Mouse (Mus musculus): ENCODE measurements at regions not wholly inside any gene's neighbourhood (a gene's known extent, or its start where the extent isn't known, plus 50 kb on each side); places are given as distances from the start of the nearest gene placed in this dataset.
"Not testable (repeated sequence)": the region's sequence is repeated elsewhere in the genome, so short reads cannot be mapped to it uniquely, and the experiment has no call there.

GRCm38 (mm10) chr15:16909396-16909795 lies 180.8 kb downstream of the Cdh9 start:
- Histone ChIP-seq H3K4me2 (replicated peaks) (no peak overlapping the region), H3K36me3 (no peaks in the 10 kb centered on the region), H3K9me3 (0 out of 2 replicates have a peak, but pooled peaks cover 2% of the 10 kb centered on the region), H3K27ac (replicated peaks) (no peak overlapping the region), H3K9ac (replicated peaks) (no peak overlapping the region), H3K27me3 (no peaks in the 10 kb centered on the region), H3K4me1 (no peaks in the 10 kb centered on the region), H3K4me3 (no peak overlapping the region)
- 61% methylated on average over 1 of the region's 1 CpGs for WGBS
- no peak for ATAC-seq (replicated peaks)

- H3K4me2 ChIP-seq (replicated peaks); H3K27ac ChIP-seq (replicated peaks); H3K9ac ChIP-seq (replicated peaks); H3K27me3 ChIP-seq; H3K36me3 ChIP-seq; H3K4me1 ChIP-seq; ATAC-seq (replicated peaks); H3K9me3 ChIP-seq; H3K4me3 ChIP-seq: not testable (repeated sequence)
- 63% methylated on average over 3 of the region's 3 CpGs for WGBS
These were observed 181.4 kb downstream of the Cdh9 start for GRCm38 (mm10) chr15:16909941-16910340.

- no peak overlapping the region for H3K9ac ChIP-seq (replicated peaks)
- no peaks in the 10 kb centered on the region for H3K27me3 ChIP-seq
- no peak overlapping the region for H3K4me3 ChIP-seq
- H3K4me1 ChIP-seq, result no peaks in the 10 kb centered on the region
- WGBS, result 52% methylated on average over 2 of the region's 2 CpGs
- 0 out of 2 replicates have a peak, but pooled peaks cover 2% of the 10 kb centered on the region for H3K9me3 ChIP-seq
- no peak overlapping the region for H3K4me2 ChIP-seq (replicated peaks)
- ATAC-seq (replicated peaks), result no peak
- H3K36me3 ChIP-seq, result no peaks in the 10 kb centered on the region
- H3K27ac ChIP-seq (replicated peaks), result no peak overlapping the region
These were observed 186.5 kb downstream of the Cdh9 start for GRCm38 (mm10) chr15:16914966-16915569.

GRCm38 (mm10) chr15:16923246-16923645 lies 194.7 kb downstream of the Cdh9 start:
- Histone ChIP-seq H3K9me3 (no peaks in the 10 kb centered on the region), H3K36me3 (no peaks in the 10 kb centered on the region), H3K4me3 (no peak overlapping the region), H3K27me3 (no peaks in the 10 kb centered on the region), H3K4me1 (0 out of 2 replicates have a peak, but pooled peaks cover 2% of the 10 kb centered on the region), H3K9ac (replicated peaks) (no peak overlapping the region), H3K27ac (replicated peaks) (no peak overlapping the region), H3K4me2 (replicated peaks) (no peak overlapping the region)
- 73% methylated on average over 1 of the region's 1 CpGs for WGBS
- ATAC-seq (replicated peaks), result no peak

GRCm38 (mm10) chr15:16933137-16933677 lies 204.7 kb downstream of the Cdh9 start:
- H3K9ac ChIP-seq (replicated peaks), result no peak overlapping the region
- no peaks in the 10 kb centered on the region for H3K4me1 ChIP-seq
- ATAC-seq (replicated peaks), result no peak
- H3K4me2 ChIP-seq (replicated peaks), result no peak overlapping the region
- 86% methylated on average over 2 of the region's 2 CpGs for WGBS
- H3K27me3 ChIP-seq, result no peaks in the 10 kb centered on the region
- no peak overlapping the region for H3K4me3 ChIP-seq
- no peak overlapping the region for H3K27ac ChIP-seq (replicated peaks)
- H3K9me3 ChIP-seq, result no peaks in the 10 kb centered on the region
- no peaks in the 10 kb centered on the region for H3K36me3 ChIP-seq

GRCm38 (mm10) chr15:16934438-16934837 lies 205.9 kb downstream of the Cdh9 start:
- Histone ChIP-seq H3K4me2 (replicated peaks) (no peak overlapping the region), H3K27me3 (no peaks in the 10 kb centered on the region), H3K4me1 (no peaks in the 10 kb centered on the region), H3K9ac (replicated peaks) (no peak overlapping the region), H3K36me3 (no peaks in the 10 kb centered on the region), H3K27ac (replicated peaks) (no peak overlapping the region), H3K4me3 (no peak overlapping the region), H3K9me3 (no peaks in the 10 kb centered on the region)
- 95% methylated on average over 3 of the region's 3 CpGs for WGBS
- ATAC-seq (replicated peaks), result no peak

- not testable (repeated sequence) for H3K9me3 ChIP-seq; H3K27ac ChIP-seq (replicated peaks); H3K9ac ChIP-seq (replicated peaks); H3K4me2 ChIP-seq (replicated peaks); H3K4me3 ChIP-seq; H3K36me3 ChIP-seq; ATAC-seq (replicated peaks); H3K4me1 ChIP-seq; H3K27me3 ChIP-seq
- 76% methylated on average over 4 of the region's 4 CpGs for WGBS
These were observed 247.3 kb downstream of the Cdh9 start for GRCm38 (mm10) chr15:16975821-16976220.

- H3K4me2 ChIP-seq (replicated peaks), result no peak overlapping the region
- H3K9me3 ChIP-seq, result no peaks in the 10 kb centered on the region
- H3K27me3 ChIP-seq, result no peaks in the 10 kb centered on the region
- H3K4me1 ChIP-seq, result no peaks in the 10 kb centered on the region
- no peak overlapping the region for H3K9ac ChIP-seq (replicated peaks)
- no peak for ATAC-seq (replicated peaks)
- H3K36me3 ChIP-seq, result no peaks in the 10 kb centered on the region
- H3K27ac ChIP-seq (replicated peaks), result no peak overlapping the region
- no peak overlapping the region for H3K4me3 ChIP-seq
- WGBS, result 13% methylated on average over 1 of the region's 1 CpGs
These were observed 262.3 kb downstream of the Cdh9 start for GRCm38 (mm10) chr15:16990848-16991247.

- no peak overlapping the region for H3K9ac ChIP-seq (replicated peaks)
- no peaks in the 10 kb centered on the region for H3K9me3 ChIP-seq
- no peak overlapping the region for H3K4me2 ChIP-seq (replicated peaks)
- no peak overlapping the region for H3K4me3 ChIP-seq
- H3K27ac ChIP-seq (replicated peaks), result no peak overlapping the region
- 81% methylated on average over 1 of the region's 1 CpGs for WGBS
- no peaks in the 10 kb centered on the region for H3K4me1 ChIP-seq
- no peak for ATAC-seq (replicated peaks)
- no peaks in the 10 kb centered on the region for H3K36me3 ChIP-seq
- no peaks in the 10 kb centered on the region for H3K27me3 ChIP-seq
These were observed 267.1 kb downstream of the Cdh9 start for GRCm38 (mm10) chr15:16995667-16996066.

- WGBS, result 67% methylated on average over 2 of the region's 2 CpGs
These were observed 277.6 kb downstream of the Cdh9 start for GRCm38 (mm10) chr15:17006139-17006538.

GRCm38 (mm10) chr15:17007811-17008210 lies 279.3 kb downstream of the Cdh9 start:
- no peaks in the 10 kb centered on the region for H3K4me1 ChIP-seq
- H3K4me2 ChIP-seq (replicated peaks), result no peak overlapping the region
- no peak overlapping the region for H3K9ac ChIP-seq (replicated peaks)
- ATAC-seq (replicated peaks), result no peak
- H3K9me3 ChIP-seq, result no peaks in the 10 kb centered on the region
- no peak overlapping the region for H3K4me3 ChIP-seq
- no peaks in the 10 kb centered on the region for H3K27me3 ChIP-seq
- 68% methylated on average over 4 of the region's 4 CpGs for WGBS
- H3K36me3 ChIP-seq, result no peaks in the 10 kb centered on the region
- no peak overlapping the region for H3K27ac ChIP-seq (replicated peaks)

More at GRCm38 (mm10) chr15:17006139-17006538, 277.6 kb downstream of the Cdh9 start:
- Histone ChIP-seq H3K4me1 (no peaks in the 10 kb centered on the region), H3K4me3 (no peak overlapping the region), H3K9ac (replicated peaks) (no peak overlapping the region), H3K27ac (replicated peaks) (no peak overlapping the region), H3K36me3 (no peaks in the 10 kb centered on the region), H3K9me3 (no peaks in the 10 kb centered on the region), H3K4me2 (replicated peaks) (no peak overlapping the region), H3K27me3 (no peaks in the 10 kb centered on the region)
- ATAC-seq (replicated peaks), result no peak

- ATAC-seq (replicated peaks), result no peak
- H3K27ac ChIP-seq (replicated peaks), result no peak overlapping the region
- H3K4me1 ChIP-seq, result no peaks in the 10 kb centered on the region
- no peaks in the 10 kb centered on the region for H3K36me3 ChIP-seq
- WGBS, result 21% methylated on average over 2 of the region's 2 CpGs
- H3K9me3 ChIP-seq, result no peaks in the 10 kb centered on the region
- H3K9ac ChIP-seq (replicated peaks), result no peak overlapping the region
- no peaks in the 10 kb centered on the region for H3K27me3 ChIP-seq
- H3K4me2 ChIP-seq (replicated peaks), result no peak overlapping the region
- no peak overlapping the region for H3K4me3 ChIP-seq
These were observed 320.5 kb downstream of the Cdh9 start for GRCm38 (mm10) chr15:17048867-17049628.

Data from forebrain, embryonic 15.5 days (tissue).